Mouse (Mus musculus) embryonic fibroblast, embryonic 13.5 days (primary cell): ENCODE measurements around the gene Sowaha. TPM values are rescaled to one million over a fixed set of nuclear protein-coding genes. Genes with fewer than 3 reads are reported as not detected.

Source experiments
- H3K27ac ChIP-seq: 2 replicates; pipeline ENCODE4 v1.5.1; 2012; ENCODE audit warnings: low read length, control low read depth, inconsistent platforms; ENCODE audit not compliant: insufficient read depth
- H3K4me1 ChIP-seq: 2 replicates; pipeline ENCODE4 v1.6.1; 2011; ENCODE audit warnings: low read length; ENCODE audit not compliant: control insufficient read depth, insufficient read depth
- H3K4me3 ChIP-seq: 2 replicates; pipeline ENCODE4 v1.5.1; 2011; ENCODE audit warnings: mild to moderate bottlenecking, control low read depth, low read length; ENCODE audit not compliant: insufficient read depth
- CTCF ChIP-seq: IDR thresholded peaks from 2 replicates; pipeline ENCODE4 v1.5.1; 2011; ENCODE audit warnings: mild to moderate bottlenecking, control low read depth, low read length, moderate library complexity, borderline replicate concordance; ENCODE audit not compliant: insufficient read depth
- POLR2A ChIP-seq: IDR thresholded peaks from 2 replicates; pipeline ENCODE4 v1.6.1; 2011; ENCODE audit warnings: low read depth, mild to moderate bottlenecking, control low read depth, low read length, moderate library complexity
- polyA plus RNA-seq: library from polyadenylated mRNA; stranded (reverse); fragments of >200 nt; gene quantifications from 2 replicates; pipeline ENCODE4 v1.2.4, GENCODE M21; 2011; ENCODE audit warnings: low read depth; ENCODE audit not compliant: missing spikeins, insufficient read length

Gene Sowaha
- polyA plus RNA-seq, 1 experiment: not detected

GRCm38 (mm10) chr11:53507098-53507805 is 27.2 kb upstream of the Sowaha start:
- TF ChIP-seq POLR2A (no peak), CTCF (no peak)
- no peaks in the 10 kb centered on the region for H3K4me1 ChIP-seq
- no peak overlapping the region for H3K4me3 ChIP-seq
- H3K27ac ChIP-seq: no peak overlapping the region

GRCm38 (mm10) chr11:53505026-53505663 is 25.1 kb upstream of the Sowaha start:
- Histone ChIP-seq H3K4me3 (no peak overlapping the region), H3K27ac (no peak overlapping the region), H3K4me1 (no peaks in the 10 kb centered on the region)
- no peak for TF ChIP-seq CTCF
- TF ChIP-seq POLR2A: no peak

- Histone ChIP-seq H3K27ac (no peak overlapping the region), H3K4me1 (no peaks in the 10 kb centered on the region), H3K4me3 (no peak overlapping the region)
- TF ChIP-seq CTCF (no peak), POLR2A (no peak)
These were observed 24.3 kb upstream of the Sowaha start for GRCm38 (mm10) chr11:53504376-53504775.

GRCm38 (mm10) chr11:53503738-53504137 is 23.7 kb upstream of the Sowaha start:
- Histone ChIP-seq H3K27ac (no peak overlapping the region), H3K4me3 (no peak overlapping the region), H3K4me1 (no peaks in the 10 kb centered on the region)
- no peak for TF ChIP-seq POLR2A
- no peak for TF ChIP-seq CTCF

GRCm38 (mm10) chr11:53502039-53502765 is 22.1 kb upstream of the Sowaha start:
- H3K4me3 ChIP-seq: no peak overlapping the region
- H3K27ac ChIP-seq: no peak overlapping the region
- TF ChIP-seq CTCF (no peak), POLR2A (no peak)
- no peaks in the 10 kb centered on the region for H3K4me1 ChIP-seq

GRCm38 (mm10) chr11:53500569-53500968 is 20.5 kb upstream of the Sowaha start:
- H3K4me3 ChIP-seq: no peak overlapping the region
- H3K27ac ChIP-seq: no peak overlapping the region
- TF ChIP-seq POLR2A: no peak
- no peak for TF ChIP-seq CTCF
- H3K4me1 ChIP-seq: no peaks in the 10 kb centered on the region

- H3K4me1 ChIP-seq: no peaks in the 10 kb centered on the region
- H3K27ac ChIP-seq: no peak overlapping the region
- TF ChIP-seq POLR2A (no peak), CTCF (no peak)
- no peak overlapping the region for H3K4me3 ChIP-seq
These were observed 16.9 kb upstream of the Sowaha start for GRCm38 (mm10) chr11:53496946-53497345.

- TF ChIP-seq CTCF (no peak), POLR2A (no peak)
- no peak overlapping the region for H3K4me3 ChIP-seq
- H3K4me1 ChIP-seq: no peaks in the 10 kb centered on the region
- no peak overlapping the region for H3K27ac ChIP-seq
These were observed 15.3 kb upstream of the Sowaha start for GRCm38 (mm10) chr11:53495417-53495816.

- Histone ChIP-seq H3K4me1 (no peaks in the 10 kb centered on the region), H3K27ac (no peak overlapping the region), H3K4me3 (no peak overlapping the region)
- TF ChIP-seq CTCF (no peak), POLR2A (no peak)
These were observed 13.3 kb upstream of the Sowaha start for GRCm38 (mm10) chr11:53493243-53493955.
